7 mouse cellular contexts compared by ENCODE assay signal in genomic region chr16:72800121-72800749, GRCm38 (mm10).
DNase-seq lines count a peak whose midpoint lies in the region; ATAC-seq and TF ChIP-seq lines count a peak whose summit lies in the region.

No protein-coding gene starts in this region.

- 77% methylated on average over 15 of the region's 15 CpGs for WGBS in midbrain, embryonic 11.5 days
- 84% methylated on average over 15 of the region's 15 CpGs for WGBS in midbrain, embryonic 10.5 days
- 48% methylated on average over 15 of the region's 15 CpGs for WGBS in embryonic facial prominence, embryonic 14.5 days

- no peak overlapping the region for H3K4me3 ChIP-seq in midbrain, embryonic 11.5 days (ENCODE audit: low read depth, low read length)
- H3K4me3 ChIP-seq in midbrain, embryonic 10.5 days: no peak overlapping the region
- H3K4me3 ChIP-seq in embryonic facial prominence, embryonic 14.5 days (ENCODE audit: low read depth, low read length): no peak overlapping the region
- H3K4me3 ChIP-seq in layer of hippocampus, adult 2 months: peak overlapping the region; percentile 27

- ATAC-seq in midbrain, embryonic 11.5 days (ENCODE audit: low FRiP score): peak; percentile 61
- peak; percentile 70 for ATAC-seq in embryonic facial prominence, embryonic 14.5 days (ENCODE audit: low read depth)

- peaks cover 5% of the 10 kb centered on the region; the same call in 1 of the 2 replicates for H3K4me1 ChIP-seq in midbrain, embryonic 11.5 days (ENCODE audit: control insufficient read depth, insufficient read depth, low read length)
- H3K4me1 ChIP-seq in midbrain, embryonic 10.5 days: peaks cover 42% of the 10 kb centered on the region
- H3K4me1 ChIP-seq in embryonic facial prominence, embryonic 14.5 days (ENCODE audit: control insufficient read depth, insufficient read depth, low read length): peaks cover 29% of the 10 kb centered on the region

- no peak overlapping the region for H3K27ac ChIP-seq in midbrain, embryonic 11.5 days (ENCODE audit: low read depth, low read length)
- no peak overlapping the region for H3K27ac ChIP-seq in midbrain, embryonic 10.5 days (replicated peaks)
- H3K27ac ChIP-seq in embryonic facial prominence, embryonic 14.5 days (replicated peaks; ENCODE audit: low read depth, low read length): peak overlapping the region; percentile 52
- peak overlapping the region; percentile 89 for H3K27ac ChIP-seq in layer of hippocampus, adult 2 months

- H3K36me3 ChIP-seq in midbrain, embryonic 11.5 days (ENCODE audit: control insufficient read depth, insufficient read depth, low read length): no peaks in the 10 kb centered on the region
- no peaks in the 10 kb centered on the region for H3K36me3 ChIP-seq in midbrain, embryonic 10.5 days
- 0 out of 2 replicates have a peak, but pooled peaks cover 4% of the 10 kb centered on the region for H3K36me3 ChIP-seq in embryonic facial prominence, embryonic 14.5 days (ENCODE audit: control insufficient read depth, insufficient read depth, low read length)

- no peak overlapping the region for H3K4me2 ChIP-seq in midbrain, embryonic 11.5 days
- H3K4me2 ChIP-seq in embryonic facial prominence, embryonic 14.5 days (ENCODE audit: low read depth, low read length): peak overlapping the region; percentile 20; the same call in 1 of the 2 replicates

- no peaks in the 10 kb centered on the region for H3K27me3 ChIP-seq in midbrain, embryonic 11.5 days (ENCODE audit: control insufficient read depth, insufficient read depth, low read length)
- H3K27me3 ChIP-seq in midbrain, embryonic 10.5 days (ENCODE audit: low read depth, poor library complexity, severe bottlenecking): no peaks in the 10 kb centered on the region
- no peaks in the 10 kb centered on the region for H3K27me3 ChIP-seq in embryonic facial prominence, embryonic 14.5 days (replicated peaks; ENCODE audit: control insufficient read depth, insufficient read depth, low read length)

- no peaks in the 10 kb centered on the region for H3K9me3 ChIP-seq in midbrain, embryonic 11.5 days (ENCODE audit: control insufficient read depth, low read length)
- 0 out of 2 replicates have a peak, but pooled peaks cover 3% of the 10 kb centered on the region for H3K9me3 ChIP-seq in midbrain, embryonic 10.5 days (replicated peaks)
- no peaks in the 10 kb centered on the region; the same call in 1 of the 2 replicates for H3K9me3 ChIP-seq in embryonic facial prominence, embryonic 14.5 days (ENCODE audit: control insufficient read depth, low read length)

- no peak overlapping the region for H3K9ac ChIP-seq in midbrain, embryonic 11.5 days (ENCODE audit: low read length)
- H3K9ac ChIP-seq in embryonic facial prominence, embryonic 14.5 days (ENCODE audit: low read depth, low read length): no peak overlapping the region

- DNase-seq in midbrain, embryonic 11.5 days (ENCODE audit: low spot score, missing footprints): no peak
- no peak for DNase-seq in midbrain, embryonic 10.5 days (ENCODE audit: low spot score)
- peak; percentile 91 for DNase-seq in embryonic facial prominence, embryonic 14.5 days (ENCODE audit: low spot score)
- DNase-seq in layer of hippocampus, adult 2 months (ENCODE audit: low spot score in 2 of 2): peak; percentile 59 to 63
- DNase-seq in skeletal muscle tissue, adult 2 months (ENCODE audit: low read depth, low spot score): peak; percentile 51
- no peak for DNase-seq in T-cell, adult 2 months (ENCODE audit: low spot score)
- DNase-seq in urinary bladder, adult 2 months (ENCODE audit: low spot score): no peak

- no peak for TF ChIP-seq CTCF in layer of hippocampus, adult 2 months (conservative IDR thresholded peaks at IDR 0.05)

Comparison
In these comparisons a context has a peak if more than half of its experiments do, and no peak if none do; other contexts are left out.
1. DNase-seq: peak in embryonic facial prominence, embryonic 14.5 days (single experiment), layer of hippocampus, adult 2 months (2 of 2) and skeletal muscle tissue, adult 2 months (single experiment); none in midbrain, embryonic 11.5 days (single experiment), midbrain, embryonic 10.5 days (single experiment), T-cell, adult 2 months (single experiment) and urinary bladder, adult 2 months (single experiment).
2. H3K27ac ChIP-seq: peak in embryonic facial prominence, embryonic 14.5 days (single experiment) and layer of hippocampus, adult 2 months (single experiment); none in midbrain, embryonic 11.5 days (single experiment) and midbrain, embryonic 10.5 days (single experiment).